Mouse (Mus musculus) lung, postnatal 10 days (tissue): ENCODE results near the gene Cyth1.

Source experiments
- DNase-seq: peaks from one replicate; pipeline ENCODE4 v3.0.0; 2021

The Cyth1 gene

GRCm38 (mm10) chr11:118253447-118254158, 5.2 kb upstream of the Cyth1 start:
- DNase-seq, result no peak

GRCm38 (mm10) chr11:118249012-118249383, 606 bp upstream of the Cyth1 start:
- DNase-seq, result peak; percentile 65

GRCm38 (mm10) chr11:118247359-118248095, 865 bp downstream of the Cyth1 start:
- DNase-seq, result peak; percentile 71

GRCm38 (mm10) chr11:118246724-118247123, 1.7 kb downstream of the Cyth1 start:
- no peak for DNase-seq

- no peak for DNase-seq
Measured at GRCm38 (mm10) chr11:118245130-118245529, 3.3 kb downstream of the Cyth1 start.

- DNase-seq, result no peak
Measured at GRCm38 (mm10) chr11:118243627-118244261, 4.6 kb downstream of the Cyth1 start.

GRCm38 (mm10) chr11:118242506-118242905, 5.9 kb downstream of the Cyth1 start:
- no peak for DNase-seq

GRCm38 (mm10) chr11:118240388-118240787, 8.0 kb downstream of the Cyth1 start:
- DNase-seq, result no peak

GRCm38 (mm10) chr11:118239281-118240198, 8.9 kb downstream of the Cyth1 start:
- DNase-seq, result no peak

- peak; percentile 36 for DNase-seq
Measured at GRCm38 (mm10) chr11:118236520-118237190, 11.7 kb downstream of the Cyth1 start.

- no peak for DNase-seq
Measured at GRCm38 (mm10) chr11:118234929-118235328, 13.5 kb downstream of the Cyth1 start.

- DNase-seq, result peak; percentile 46
Measured at GRCm38 (mm10) chr11:118234500-118234899, 13.9 kb downstream of the Cyth1 start.

GRCm38 (mm10) chr11:118233924-118234323, 14.5 kb downstream of the Cyth1 start:
- no peak for DNase-seq

- peak; percentile 65 for DNase-seq
Measured at GRCm38 (mm10) chr11:118232314-118232831, 16.0 kb downstream of the Cyth1 start.

GRCm38 (mm10) chr11:118229941-118230340, 18.5 kb downstream of the Cyth1 start:
- no peak for DNase-seq

GRCm38 (mm10) chr11:118227650-118228049, 20.7 kb downstream of the Cyth1 start:
- no peak for DNase-seq

- no peak for DNase-seq
Measured at GRCm38 (mm10) chr11:118226850-118227249, 21.5 kb downstream of the Cyth1 start.

- DNase-seq, result no peak
Measured at GRCm38 (mm10) chr11:118225862-118226261, 22.5 kb downstream of the Cyth1 start.

GRCm38 (mm10) chr11:118225056-118225836, 23.1 kb downstream of the Cyth1 start:
- DNase-seq, result no peak

- no peak for DNase-seq
Measured at GRCm38 (mm10) chr11:118223416-118224067, 24.9 kb downstream of the Cyth1 start.

- DNase-seq, result no peak
Measured at GRCm38 (mm10) chr11:118222917-118223316, 25.5 kb downstream of the Cyth1 start.
